Mouse (Mus musculus) midbrain, embryonic 15.5 days (tissue): ENCODE data around the gene Fgfbp3. TPM values are rescaled to one million over a fixed set of nuclear protein-coding genes. Genes with fewer than 3 reads are reported as not detected.
"Not testable (repeated sequence)": the region's sequence is repeated elsewhere in the genome, so short reads cannot be mapped to it uniquely, and the experiment has no call there.

ENCODE experiments used
- ATAC-seq: fragments of 200-750 bp; cut with Nextera tagmentation; replicated peaks from 2 replicates; pipeline ENCODE4 v1.8.0; 2017; ENCODE audit warnings: moderate TSS enrichment
- H3K27ac ChIP-seq: fragments of 300-500 bp; sonication (generic); 2 replicates; pipeline ENCODE4 v1.5.1; 2015; ENCODE audit warnings: mild to moderate bottlenecking, inconsistent platforms
- H3K27me3 ChIP-seq: fragments of 300-500 bp; sonication (generic); replicated peaks from 2 replicates; pipeline ENCODE4 v1.6.1; 2015; ENCODE audit warnings: inconsistent platforms
- H3K36me3 ChIP-seq: fragments of 300-500 bp; sonication (generic); replicated peaks from 2 replicates; pipeline ENCODE4 v1.6.1; 2015; ENCODE audit warnings: inconsistent platforms
- H3K4me1 ChIP-seq: fragments of 300-500 bp; sonication (generic); 2 replicates; pipeline ENCODE4 v1.6.1; 2015; ENCODE audit warnings: inconsistent platforms
- H3K4me2 ChIP-seq: fragments of 300-500 bp; sonication (generic); 2 replicates; pipeline ENCODE4 v1.6.1; 2015; ENCODE audit warnings: inconsistent platforms, mild to moderate bottlenecking, moderate library complexity
- H3K4me3 ChIP-seq: fragments of 300-500 bp; sonication (generic); 2 replicates; pipeline ENCODE4 v1.5.1; 2015; ENCODE audit warnings: mild to moderate bottlenecking, inconsistent platforms
- H3K9ac ChIP-seq: fragments of 300-500 bp; sonication (generic); 2 replicates; pipeline ENCODE4 v1.6.1; 2015; ENCODE audit warnings: mild to moderate bottlenecking, inconsistent platforms
- H3K9me3 ChIP-seq: fragments of 300-500 bp; sonication (generic); 2 replicates; pipeline ENCODE4 v1.6.1; 2016; ENCODE audit warnings: inconsistent platforms
- WGBS: fragments of 180-500 bp; shearing (Covaris S2); methylation state at CpG from one replicate; pipeline ENCODE4 v1.1.7; 2015; ENCODE audit warnings: mixed read lengths; 5-methylcytosine and 5-hydroxymethylcytosine counted together
- polyA plus RNA-seq: library from polyadenylated mRNA; unstranded; fragments of >200 nt; fragmentation: Nextera tagmentation; extraction: Ambion mirVana; gene quantifications from 2 replicates; pipeline ENCODE4 v1.2.1, GENCODE M21; 2015

Gene Fgfbp3
- polyA plus RNA-seq: 55.3 and 58.4 TPM in 2 replicates

- Histone ChIP-seq H3K36me3 (no peaks in the 10 kb centered on the region), H3K9ac (peak within 1 kb of the TSS; percentile 93), H3K4me1 (peaks cover 17% of the 10 kb centered on the region), H3K4me3 (peak within 1 kb of the TSS; percentile 99), H3K27ac (peak within 1 kb of the TSS; percentile 92), H3K27me3 (no peaks in the 10 kb centered on the region), H3K9me3 (no peaks in the 10 kb centered on the region), H3K4me2 (peak within 1 kb of the TSS; percentile 93)
- peak; percentile 25 for ATAC-seq
- 4% methylated on average over 12 of the region's 12 CpGs for WGBS
Measured at GRCm38 (mm10) chr19:36919466-36919865, at the start of gene Fgfbp3. Gene Fgfbp3, minus strand, starts transcription at chr19:36919615.

DNA sequence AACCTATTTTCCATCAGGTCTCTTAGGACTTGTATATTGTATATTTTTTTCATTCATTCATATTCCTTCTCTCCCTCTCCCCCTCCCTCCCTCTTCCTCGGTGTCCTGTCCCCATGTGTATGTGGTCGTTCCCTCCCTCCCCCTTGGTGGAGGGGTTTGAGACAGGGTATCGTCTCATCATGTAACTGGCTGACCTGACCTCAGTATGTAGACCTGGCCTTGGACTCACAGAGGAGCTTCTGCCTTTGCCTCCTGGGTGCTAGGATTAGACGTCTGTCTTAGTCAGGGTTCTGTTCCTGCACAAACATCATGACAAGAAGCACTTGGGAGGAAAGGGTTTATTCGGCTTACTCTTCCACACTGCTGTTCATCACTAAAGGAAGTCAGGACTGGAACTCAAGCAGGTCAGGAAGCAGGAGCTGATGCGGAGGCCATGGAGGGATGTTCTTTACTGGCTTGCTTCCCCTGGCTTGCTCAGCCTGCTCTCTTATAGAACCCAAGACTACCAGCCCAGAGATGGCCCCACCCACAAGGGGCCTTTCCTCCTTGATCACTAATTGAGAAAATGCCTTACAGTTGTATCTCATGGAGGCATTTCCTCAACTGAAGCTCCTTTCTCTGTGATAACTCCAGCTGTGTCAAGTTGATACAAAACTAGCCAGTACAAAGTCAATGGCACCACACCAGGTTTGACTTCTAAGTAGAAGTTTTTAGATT is 43.3 kb upstream of the Fgfbp3 start:
- not testable (repeated sequence) for H3K9me3 ChIP-seq, H3K27me3 ChIP-seq

GRCm38 (mm10) chr19:36961320-36961719 is 41.9 kb upstream of the Fgfbp3 start:
- no peak overlapping the region for H3K27ac ChIP-seq
- H3K4me3 ChIP-seq: no peak overlapping the region
- no peak overlapping the region for H3K4me2 ChIP-seq
- no peaks in the 10 kb centered on the region for H3K27me3 ChIP-seq
- ATAC-seq: no peak
- no peaks in the 10 kb centered on the region for H3K9me3 ChIP-seq
- H3K9ac ChIP-seq: no peak overlapping the region
- peaks cover 17% of the 10 kb centered on the region for H3K36me3 ChIP-seq
- H3K4me1 ChIP-seq: no peaks in the 10 kb centered on the region
- 87% methylated on average over 1 of the region's 1 CpGs for WGBS

More for the DNA sequence above, 43.3 kb upstream of the Fgfbp3 start:
- H3K36me3 ChIP-seq: peaks cover 21% of the 10 kb centered on the region
- H3K27ac ChIP-seq, H3K9ac ChIP-seq, H3K4me1 ChIP-seq, H3K4me2 ChIP-seq, H3K4me3 ChIP-seq, ATAC-seq: not testable (repeated sequence)
- WGBS: 83% methylated on average over 6 of the region's 6 CpGs

DNA sequence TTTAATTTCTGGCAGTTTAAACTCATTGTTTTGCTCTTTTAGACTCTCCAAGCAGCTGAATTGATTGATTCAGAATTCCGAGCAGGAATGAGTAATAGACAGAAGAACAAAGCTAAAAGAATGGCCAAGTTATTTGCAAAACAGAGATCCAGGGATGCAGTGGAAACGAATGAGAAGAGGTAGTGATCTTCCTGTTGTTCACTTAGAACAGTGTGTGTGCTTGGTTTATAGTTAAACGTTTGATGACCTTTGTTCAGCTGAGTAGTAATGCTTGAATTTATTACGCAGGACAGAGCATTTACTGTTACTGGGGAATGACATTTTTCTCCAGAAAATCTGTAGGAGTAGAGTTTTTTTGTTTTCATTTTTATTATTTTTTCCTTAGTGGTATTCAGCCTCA is 38.9 kb upstream of the Fgfbp3 start:
- no peak overlapping the region for H3K4me2 ChIP-seq
- WGBS: 89% methylated on average over 4 of the region's 4 CpGs
- H3K4me3 ChIP-seq: no peak overlapping the region
- ATAC-seq: no peak
- H3K36me3 ChIP-seq: 0 out of 2 replicates have a peak, but pooled peaks cover 11% of the 10 kb centered on the region
- H3K9me3 ChIP-seq: no peaks in the 10 kb centered on the region
- no peaks in the 10 kb centered on the region for H3K27me3 ChIP-seq
- H3K27ac ChIP-seq: no peak overlapping the region
- no peaks in the 10 kb centered on the region for H3K4me1 ChIP-seq
- no peak overlapping the region for H3K9ac ChIP-seq

GRCm38 (mm10) chr19:36953637-36954206 is 34.3 kb upstream of the Fgfbp3 start:
- no peaks in the 10 kb centered on the region for H3K27me3 ChIP-seq
- H3K27ac ChIP-seq: no peak overlapping the region
- no peaks in the 10 kb centered on the region for H3K4me1 ChIP-seq
- WGBS: 54% methylated on average over 4 of the region's 4 CpGs
- ATAC-seq: no peak
- H3K4me3 ChIP-seq: no peak overlapping the region
- H3K9ac ChIP-seq: no peak overlapping the region
- no peak overlapping the region for H3K4me2 ChIP-seq
- 0 out of 2 replicates have a peak, but pooled peaks cover 5% of the 10 kb centered on the region for H3K36me3 ChIP-seq
- no peaks in the 10 kb centered on the region for H3K9me3 ChIP-seq

- H3K36me3 ChIP-seq: no peaks in the 10 kb centered on the region
- ATAC-seq: no peak
- no peaks in the 10 kb centered on the region for H3K4me1 ChIP-seq
- no peaks in the 10 kb centered on the region for H3K9me3 ChIP-seq
- no peak overlapping the region for H3K4me2 ChIP-seq
- H3K27ac ChIP-seq: no peak overlapping the region
- no peak overlapping the region for H3K9ac ChIP-seq
- no peaks in the 10 kb centered on the region for H3K27me3 ChIP-seq
- no peak overlapping the region for H3K4me3 ChIP-seq
- 100% methylated on average over 1 of the region's 1 CpGs for WGBS
Measured at GRCm38 (mm10) chr19:36940064-36940463, 20.6 kb upstream of the Fgfbp3 start.

DNA sequence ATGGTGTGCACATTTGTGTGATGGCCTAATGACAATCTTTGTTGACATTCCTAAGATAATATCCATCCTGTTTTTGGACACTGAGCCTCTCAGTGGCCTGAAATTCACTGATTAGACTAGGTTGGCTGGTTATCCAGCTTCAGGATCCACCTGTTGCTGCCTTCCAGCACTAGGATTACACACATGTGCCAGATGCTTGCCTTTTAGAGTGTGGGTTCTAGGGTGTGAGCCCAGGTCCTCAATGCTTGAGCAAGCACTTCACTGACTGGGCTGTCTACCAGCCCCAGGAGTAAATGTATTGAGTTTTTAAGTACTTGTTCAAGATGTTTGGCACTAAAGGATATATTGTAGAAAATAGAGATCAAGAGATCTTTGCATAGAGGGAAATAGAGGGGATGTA is 18.6 kb upstream of the Fgfbp3 start:
- Histone ChIP-seq H3K4me2 (no peak overlapping the region), H3K27me3 (no peaks in the 10 kb centered on the region), H3K36me3 (no peaks in the 10 kb centered on the region), H3K9me3 (no peaks in the 10 kb centered on the region), H3K4me3 (no peak overlapping the region), H3K9ac (no peak overlapping the region), H3K4me1 (no peaks in the 10 kb centered on the region), H3K27ac (no peak overlapping the region)
- no peak for ATAC-seq

- no peak overlapping the region for H3K4me2 ChIP-seq
- H3K9ac ChIP-seq: no peak overlapping the region
- H3K4me3 ChIP-seq: no peak overlapping the region
- no peaks in the 10 kb centered on the region for H3K36me3 ChIP-seq
- no peaks in the 10 kb centered on the region for H3K9me3 ChIP-seq
- H3K27ac ChIP-seq: no peak overlapping the region
- no peaks in the 10 kb centered on the region for H3K27me3 ChIP-seq
- WGBS: 89% methylated on average over 4 of the region's 4 CpGs
- no peak for ATAC-seq
- no peaks in the 10 kb centered on the region for H3K4me1 ChIP-seq
Measured at GRCm38 (mm10) chr19:36936285-36936684, 16.9 kb upstream of the Fgfbp3 start.

DNA sequence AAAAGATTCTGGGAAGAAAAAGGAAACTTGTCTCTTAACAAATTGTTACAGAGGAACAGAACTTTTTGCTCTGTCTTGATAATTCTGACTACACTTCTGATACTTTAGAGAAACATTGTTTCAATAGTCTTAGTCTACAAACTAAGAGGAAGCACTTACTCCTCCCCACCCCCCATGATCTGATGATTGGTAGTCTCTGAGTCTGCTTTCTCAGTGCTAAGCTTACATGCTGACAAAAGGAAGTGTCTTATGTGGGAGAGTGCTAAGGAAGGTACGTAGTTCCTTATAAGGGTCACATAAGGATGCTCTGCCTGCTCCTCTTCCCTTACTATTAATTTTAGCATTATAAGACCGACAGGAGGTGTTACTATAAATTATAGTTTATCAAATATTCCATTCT is 13.2 kb upstream of the Fgfbp3 start:
- WGBS: 94% methylated on average over 2 of the region's 2 CpGs
- Histone ChIP-seq H3K27ac (no peak overlapping the region), H3K4me3 (no peak overlapping the region), H3K4me2 (no peak overlapping the region), H3K9me3 (no peaks in the 10 kb centered on the region), H3K36me3 (no peaks in the 10 kb centered on the region), H3K4me1 (peaks cover 8% of the 10 kb centered on the region), H3K9ac (no peak overlapping the region), H3K27me3 (no peaks in the 10 kb centered on the region)
- ATAC-seq: no peak

GRCm38 (mm10) chr19:36932097-36932496 is 12.7 kb upstream of the Fgfbp3 start:
- Histone ChIP-seq H3K4me1 (peaks cover 13% of the 10 kb centered on the region), H3K9ac (no peak overlapping the region), H3K36me3 (no peaks in the 10 kb centered on the region), H3K4me2 (no peak overlapping the region), H3K27ac (no peak overlapping the region), H3K27me3 (no peaks in the 10 kb centered on the region), H3K4me3 (no peak overlapping the region), H3K9me3 (no peaks in the 10 kb centered on the region)
- no peak for ATAC-seq

DNA sequence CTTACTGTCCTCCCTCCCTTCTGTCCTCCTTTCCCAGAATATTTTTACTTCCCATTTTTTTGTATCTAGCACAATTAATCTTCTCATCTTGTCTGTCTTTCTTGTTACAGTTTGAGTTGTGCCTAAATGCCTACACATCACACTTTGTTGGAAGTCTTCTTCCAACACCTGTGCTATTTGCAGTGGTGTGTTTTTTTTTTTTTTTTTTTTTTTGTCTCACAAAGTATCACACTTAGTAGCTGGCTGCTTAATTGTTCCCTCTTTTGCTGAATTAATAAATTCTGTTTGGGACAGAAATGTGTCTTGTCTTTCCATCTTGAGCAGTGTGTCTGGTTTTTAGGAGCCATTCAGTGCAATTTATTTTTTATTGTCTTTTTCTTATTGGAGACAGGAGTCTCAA is 10.4 kb upstream of the Fgfbp3 start:
- Histone ChIP-seq H3K4me3 (no peak overlapping the region), H3K4me1 (peaks cover 24% of the 10 kb centered on the region), H3K36me3 (no peaks in the 10 kb centered on the region), H3K27me3 (no peaks in the 10 kb centered on the region), H3K9me3 (no peaks in the 10 kb centered on the region), H3K4me2 (no peak overlapping the region), H3K9ac (no peak overlapping the region), H3K27ac (no peak overlapping the region)
- ATAC-seq: no peak

- ATAC-seq: no peak
- H3K9me3 ChIP-seq: no peaks in the 10 kb centered on the region
- no peak overlapping the region for H3K9ac ChIP-seq
- H3K36me3 ChIP-seq: no peaks in the 10 kb centered on the region
- no peak overlapping the region for H3K27ac ChIP-seq
- H3K4me3 ChIP-seq: no peak overlapping the region
- peaks cover 26% of the 10 kb centered on the region for H3K4me1 ChIP-seq
- no peaks in the 10 kb centered on the region for H3K27me3 ChIP-seq
- 84% methylated on average over 6 of the region's 6 CpGs for WGBS
- H3K4me2 ChIP-seq: peak overlapping the region; percentile 74; the same call in 1 of the 2 replicates
Measured at GRCm38 (mm10) chr19:36927800-36928361, 8.5 kb upstream of the Fgfbp3 start.
